Mouse (Mus musculus) bone marrow macrophage, adult 2 months (primary cell): ENCODE data around the gene Kif1b. TPM values are rescaled to one million over a fixed set of nuclear protein-coding genes. Genes with fewer than 3 reads are reported as not detected.
"Not testable (repeated sequence)": the region's sequence is repeated elsewhere in the genome, so short reads cannot be mapped to it uniquely, and the experiment has no call there.

ENCODE experiments used
- H3K27ac ChIP-seq: 2 replicates; pipeline ENCODE4 v1.5.1; 2012; ENCODE audit warnings: low read depth, low read length; ENCODE audit not compliant: insufficient read depth
- H3K4me1 ChIP-seq: 2 replicates; pipeline ENCODE4 v1.6.1; 2012; ENCODE audit warnings: low read length; ENCODE audit not compliant: control insufficient read depth, insufficient read depth
- H3K4me3 ChIP-seq: 2 replicates; pipeline ENCODE4 v1.5.1; 2012; ENCODE audit warnings: mild to moderate bottlenecking, low read length, moderate library complexity; ENCODE audit not compliant: insufficient read depth
- CTCF ChIP-seq: IDR thresholded peaks from 2 replicates; pipeline ENCODE4 v1.5.1; 2012; ENCODE audit warnings: low read depth, mild to moderate bottlenecking, low read length, moderate library complexity
- POLR2A ChIP-seq: IDR thresholded peaks from 2 replicates; pipeline ENCODE4 v1.6.1; 2012; ENCODE audit warnings: mild to moderate bottlenecking, low read depth, low read length, borderline replicate concordance
- polyA plus RNA-seq: library from polyadenylated mRNA; stranded (reverse); fragments of >200 nt; gene quantifications from 2 replicates; pipeline ENCODE4 v1.2.4, GENCODE M21; 2012; ENCODE audit not compliant: missing spikeins, insufficient read depth, insufficient read length

Kif1b gene
- polyA plus RNA-seq, 1 experiment: 26.4 TPM

- TF ChIP-seq POLR2A (no peak), CTCF (no peak)
- no peak overlapping the region for H3K27ac ChIP-seq
These were observed 129.2 kb downstream of the Kif1b start for GRCm38 (mm10) chr4:149178328-149178727.

GRCm38 (mm10) chr4:149177046-149177445, 130.4 kb downstream of the Kif1b start:
- H3K4me3 ChIP-seq: no peak overlapping the region
- TF ChIP-seq POLR2A (no peak), CTCF (no peak)
- H3K27ac ChIP-seq: no peak overlapping the region
- H3K4me1 ChIP-seq: peaks cover 36% of the 10 kb centered on the region

More at GRCm38 (mm10) chr4:149178328-149178727, 129.2 kb downstream of the Kif1b start:
- Histone ChIP-seq H3K4me3 (no peak overlapping the region), H3K4me1 (peaks cover 23% of the 10 kb centered on the region)

DNA sequence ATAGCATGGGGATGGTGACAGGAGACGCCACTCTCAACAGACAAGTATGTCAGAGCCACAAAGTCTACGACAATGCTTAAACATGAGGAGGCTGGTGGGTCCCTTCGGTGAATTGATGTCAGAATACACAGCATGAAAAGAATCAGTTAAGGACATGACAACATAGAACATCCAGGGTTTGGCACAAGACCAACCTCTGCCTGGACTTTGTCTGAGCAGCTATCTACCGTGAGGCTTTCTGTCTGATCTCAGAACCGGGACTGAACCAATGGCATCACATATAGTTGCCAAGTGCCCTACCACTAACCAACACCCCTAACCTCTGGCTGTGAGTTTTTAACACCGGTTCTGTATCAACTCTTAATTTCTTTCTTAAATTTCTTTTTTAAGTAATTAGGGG, 130.8 kb downstream of the Kif1b start:
- Histone ChIP-seq H3K4me3 (no peak overlapping the region), H3K27ac (no peak overlapping the region), H3K4me1 (peaks cover 40% of the 10 kb centered on the region)
- TF ChIP-seq POLR2A (no peak), CTCF (no peak)

DNA sequence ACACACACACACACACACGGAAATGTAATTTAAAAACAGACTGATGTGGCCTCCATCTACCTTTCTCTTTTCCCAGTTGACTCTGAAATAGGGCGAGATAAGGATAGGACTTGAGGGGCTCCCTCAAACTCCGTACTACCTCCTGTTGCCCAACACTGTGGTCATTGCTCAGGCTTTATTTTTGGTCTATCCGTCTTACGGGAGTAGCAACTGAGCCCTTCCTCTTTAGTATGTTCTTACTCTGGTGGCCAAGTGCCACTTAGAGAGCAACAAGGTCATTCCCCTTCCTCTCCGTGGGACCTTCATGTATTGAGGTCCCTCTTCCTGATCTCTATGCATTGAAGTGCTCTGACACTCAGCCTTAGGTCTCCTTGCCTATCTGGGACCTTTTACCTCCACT, 133.8 kb downstream of the Kif1b start:
- TF ChIP-seq CTCF (no peak), POLR2A (no peak)
- Histone ChIP-seq H3K27ac (peak overlapping the region; percentile 95), H3K4me1 (peaks cover 42% of the 10 kb centered on the region)

DNA sequence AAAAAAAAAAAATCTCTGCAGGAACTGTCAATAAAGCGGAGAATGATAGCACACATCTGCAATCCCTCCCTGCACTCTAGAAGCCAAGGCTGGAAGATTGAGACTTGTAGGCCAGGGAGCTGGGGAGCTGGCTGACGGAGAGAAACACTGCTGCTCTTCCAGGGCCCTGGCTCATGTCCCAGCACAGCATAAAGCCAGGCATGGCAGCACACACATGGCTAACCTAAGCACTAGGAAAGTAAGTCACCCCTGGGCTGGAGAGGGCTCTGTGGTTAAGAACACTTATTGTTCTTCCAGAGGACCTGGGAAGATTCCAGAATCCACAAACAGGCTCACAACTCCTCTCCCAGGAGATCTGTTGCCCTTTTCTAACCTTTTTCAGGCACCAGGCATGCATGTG, 134.8 kb downstream of the Kif1b start:
- peak overlapping the region; percentile 95 for H3K27ac ChIP-seq
- no peak overlapping the region for H3K4me3 ChIP-seq
- TF ChIP-seq CTCF: no peak
- no peak for TF ChIP-seq POLR2A
- H3K4me1 ChIP-seq: peaks cover 50% of the 10 kb centered on the region

More for the DNA sequence above, 133.8 kb downstream of the Kif1b start:
- peak overlapping the region; percentile 16 for H3K4me3 ChIP-seq

- Histone ChIP-seq H3K4me3 (no peak overlapping the region), H3K27ac (peak overlapping the region; percentile 95), H3K4me1 (peaks cover 51% of the 10 kb centered on the region)
- TF ChIP-seq CTCF: no peak
- TF ChIP-seq POLR2A: no peak
These were observed 135.4 kb downstream of the Kif1b start for GRCm38 (mm10) chr4:149172083-149172482.

DNA sequence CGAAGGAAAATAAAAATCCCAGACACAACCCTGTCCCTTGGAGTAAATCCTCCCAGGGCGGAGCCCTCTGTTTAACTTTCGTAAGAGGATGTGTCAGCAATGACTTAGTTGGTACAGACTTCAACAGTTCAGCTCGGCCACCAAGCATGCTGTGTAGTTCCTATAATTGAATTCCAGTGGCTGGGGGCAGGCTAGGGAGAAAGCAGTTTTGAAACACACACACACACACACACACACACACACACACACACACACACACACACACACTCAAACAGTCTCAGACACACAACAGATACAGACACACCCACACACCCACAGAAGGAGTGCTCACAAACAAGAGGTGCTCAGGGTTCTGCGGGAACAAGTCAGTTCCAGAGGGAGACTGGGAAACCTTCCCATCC, 135.9 kb downstream of the Kif1b start:
- TF ChIP-seq POLR2A (no peak), CTCF (no peak)
- H3K4me1 ChIP-seq: peaks cover 51% of the 10 kb centered on the region
- peak overlapping the region; percentile 95 for H3K27ac ChIP-seq
- no peak overlapping the region; the same call in 1 of the 2 replicates for H3K4me3 ChIP-seq

GRCm38 (mm10) chr4:149170394-149170931, 137.0 kb downstream of the Kif1b start:
- peak overlapping the region; percentile 95 for H3K27ac ChIP-seq
- TF ChIP-seq POLR2A: no peak
- TF ChIP-seq CTCF: no peak
- H3K4me3 ChIP-seq: peak overlapping the region; percentile 28
- peaks cover 51% of the 10 kb centered on the region for H3K4me1 ChIP-seq

DNA sequence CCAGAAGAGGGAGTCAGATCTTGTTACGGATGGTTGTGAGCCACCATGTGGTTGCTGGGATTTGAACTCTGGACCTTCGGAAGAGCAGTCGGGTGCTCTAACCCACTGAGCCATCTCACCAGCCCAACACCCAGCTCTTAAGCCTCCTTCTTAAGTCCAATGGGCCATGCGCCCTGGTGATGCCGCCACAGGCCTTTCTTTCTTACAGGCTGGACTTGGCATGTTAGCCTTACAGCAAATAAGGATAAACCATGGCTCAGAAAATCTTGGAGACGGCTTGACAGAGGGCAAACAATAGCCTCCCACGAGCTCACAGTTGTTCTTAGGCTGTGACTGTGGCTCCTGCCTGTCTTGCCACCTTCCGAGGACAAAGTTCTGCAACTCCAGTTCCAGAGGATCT, 137.6 kb downstream of the Kif1b start:
- not testable (repeated sequence) for H3K4me3 ChIP-seq
- Histone ChIP-seq H3K27ac (peak overlapping the region; percentile 95), H3K4me1 (peaks cover 54% of the 10 kb centered on the region)

GRCm38 (mm10) chr4:149168016-149168415, 139.5 kb downstream of the Kif1b start:
- Histone ChIP-seq H3K4me3 (peak overlapping the region; percentile 81), H3K4me1 (peaks cover 49% of the 10 kb centered on the region), H3K27ac (peak overlapping the region; percentile 90; the same call in 1 of the 2 replicates)
- no peak for TF ChIP-seq CTCF
- TF ChIP-seq POLR2A: no peak
